Mouse (Mus musculus): ENCODE data around the gene Tcp1.

Gene Tcp1

GRCm38 (mm10) chr17:12973851-12974250, 58.4 kb downstream of the Tcp1 start:
- DNase-seq (ENCODE audit: low read depth, low spot score): no peak

All from telencephalon, adult 2 months (tissue).